Mouse (Mus musculus): ENCODE results near the gene S100a16. TPM values are rescaled to one million over a fixed set of nuclear protein-coding genes. Genes with fewer than 3 reads are reported as not detected.

S100a16 gene
- polyA plus RNA-seq, 1 experiment from 2014 or later = 30.8 TPM

- peak; percentile 99 for DNase-seq (ENCODE audit: low spot score)
- H3K36me3 ChIP-seq = peaks cover 36% of the 10 kb centered on the region
- H3K4me3 ChIP-seq = peak within 1 kb of the TSS; percentile 99
- under 1% methylated on average over 66 of the region's 66 CpGs for WGBS
- no peaks in the 10 kb centered on the region for H3K9me3 ChIP-seq (replicated peaks)
- H3K4me1 ChIP-seq = peaks cover 27% of the 10 kb centered on the region
- H3K27me3 ChIP-seq (ENCODE audit: low read depth, poor library complexity, severe bottlenecking) = peaks cover 31% of the 10 kb centered on the region
- peak within 1 kb of the TSS; percentile 100 for H3K27ac ChIP-seq (replicated peaks)
Measured at GRCm38 (mm10) chr3:90508950-90509746, 27.9 kb upstream of the S100a16 start, which contains the start of gene Chtop. Gene Chtop (minus strand): TSS chr3:90509498.

- Histone ChIP-seq H3K4me1 (peaks cover 33% of the 10 kb centered on the region), H3K27me3 (ENCODE audit: low read depth, poor library complexity, severe bottlenecking) (peaks cover 37% of the 10 kb centered on the region), H3K4me3 (peak overlapping the region; percentile 99), H3K9me3 (replicated peaks) (no peaks in the 10 kb centered on the region), H3K27ac (replicated peaks) (peak overlapping the region; percentile 100), H3K36me3 (peaks cover 30% of the 10 kb centered on the region)
- peak; percentile 34 for DNase-seq (ENCODE audit: low spot score)
- 25% methylated on average over 2 of the region's 2 CpGs for WGBS
Measured at GRCm38 (mm10) chr3:90509747-90510123, 27.3 kb upstream of the S100a16 start.

GRCm38 (mm10) chr3:90512276-90512675 is 24.8 kb upstream of the S100a16 start:
- Histone ChIP-seq H3K4me3 (no peak overlapping the region), H3K27me3 (ENCODE audit: low read depth, poor library complexity, severe bottlenecking) (peaks cover 54% of the 10 kb centered on the region), H3K27ac (replicated peaks) (no peak overlapping the region), H3K9me3 (replicated peaks) (no peaks in the 10 kb centered on the region), H3K36me3 (peaks cover 5% of the 10 kb centered on the region), H3K4me1 (peaks cover 36% of the 10 kb centered on the region)
- no peak for DNase-seq (ENCODE audit: low spot score)
- WGBS = 83% methylated on average over 5 of the region's 5 CpGs

- 79% methylated on average over 9 of the region's 9 CpGs for WGBS
- no peak for DNase-seq (ENCODE audit: low spot score)
- Histone ChIP-seq H3K27ac (replicated peaks) (no peak overlapping the region), H3K4me3 (no peak overlapping the region), H3K9me3 (replicated peaks) (no peaks in the 10 kb centered on the region), H3K4me1 (peaks cover 28% of the 10 kb centered on the region), H3K27me3 (ENCODE audit: low read depth, poor library complexity, severe bottlenecking) (peaks cover 54% of the 10 kb centered on the region), H3K36me3 (no peaks in the 10 kb centered on the region)
Measured at GRCm38 (mm10) chr3:90512948-90513642, 24.0 kb upstream of the S100a16 start.

- WGBS = 5% methylated on average over 25 of the region's 25 CpGs
- Histone ChIP-seq H3K36me3 (no peaks in the 10 kb centered on the region), H3K27ac (replicated peaks) (peak within 1 kb of the TSS; percentile 49; the same call in 1 of the 2 replicates), H3K4me3 (peak within 1 kb of the TSS; percentile 57), H3K27me3 (ENCODE audit: low read depth, poor library complexity, severe bottlenecking) (peaks cover 54% of the 10 kb centered on the region), H3K9me3 (replicated peaks) (no peaks in the 10 kb centered on the region), H3K4me1 (peaks cover 26% of the 10 kb centered on the region)
- peak; percentile 43 for DNase-seq (ENCODE audit: low spot score)
Measured at GRCm38 (mm10) chr3:90513796-90514590, 23.1 kb upstream of the S100a16 start, which contains the start of the genes S100a1 and S100a13. Gene S100a1 (minus strand): TSS chr3:90514392. Gene S100a13 (plus strand): TSS chr3:90514435.

- Histone ChIP-seq H3K27ac (replicated peaks) (peak overlapping the region; percentile 49; the same call in 1 of the 2 replicates), H3K27me3 (ENCODE audit: low read depth, poor library complexity, severe bottlenecking) (peaks cover 54% of the 10 kb centered on the region), H3K4me3 (peak overlapping the region; percentile 57), H3K9me3 (replicated peaks) (no peaks in the 10 kb centered on the region), H3K4me1 (peaks cover 24% of the 10 kb centered on the region), H3K36me3 (no peaks in the 10 kb centered on the region)
- peak; percentile 73 for DNase-seq (ENCODE audit: low spot score)
- under 1% methylated on average over 10 of the region's 10 CpGs for WGBS
Measured at GRCm38 (mm10) chr3:90514691-90515090, 22.4 kb upstream of the S100a16 start.

- Histone ChIP-seq H3K36me3 (no peaks in the 10 kb centered on the region), H3K27ac (replicated peaks) (no peak overlapping the region), H3K27me3 (ENCODE audit: low read depth, poor library complexity, severe bottlenecking) (peaks cover 54% of the 10 kb centered on the region), H3K9me3 (replicated peaks) (no peaks in the 10 kb centered on the region), H3K4me3 (peak overlapping the region; percentile 57), H3K4me1 (peaks cover 23% of the 10 kb centered on the region)
- 57% methylated on average over 1 of the region's 1 CpGs for WGBS
- no peak for DNase-seq (ENCODE audit: low spot score)
Measured at GRCm38 (mm10) chr3:90515242-90515641, 21.8 kb upstream of the S100a16 start.

- no peak overlapping the region for H3K4me3 ChIP-seq
- DNase-seq (ENCODE audit: low spot score) = no peak
- peaks cover 54% of the 10 kb centered on the region for H3K27me3 ChIP-seq (ENCODE audit: low read depth, poor library complexity, severe bottlenecking)
- no peaks in the 10 kb centered on the region for H3K36me3 ChIP-seq
- no peaks in the 10 kb centered on the region for H3K9me3 ChIP-seq (replicated peaks)
- H3K27ac ChIP-seq (replicated peaks) = no peak overlapping the region
- 87% methylated on average over 4 of the region's 4 CpGs for WGBS
- H3K4me1 ChIP-seq = peaks cover 23% of the 10 kb centered on the region
Measured at GRCm38 (mm10) chr3:90515789-90516188, 21.3 kb upstream of the S100a16 start.

GRCm38 (mm10) chr3:90517711-90518110 is 19.3 kb upstream of the S100a16 start:
- DNase-seq (ENCODE audit: low spot score) = no peak
- Histone ChIP-seq H3K27me3 (ENCODE audit: low read depth, poor library complexity, severe bottlenecking) (peaks cover 37% of the 10 kb centered on the region), H3K36me3 (no peaks in the 10 kb centered on the region), H3K4me3 (no peak overlapping the region), H3K27ac (replicated peaks) (no peak overlapping the region), H3K4me1 (peaks cover 23% of the 10 kb centered on the region), H3K9me3 (replicated peaks) (no peaks in the 10 kb centered on the region)
- 87% methylated on average over 4 of the region's 4 CpGs for WGBS

GRCm38 (mm10) chr3:90525421-90525820 is 11.6 kb upstream of the S100a16 start:
- no peak overlapping the region for H3K27ac ChIP-seq (replicated peaks)
- no peaks in the 10 kb centered on the region for H3K27me3 ChIP-seq (ENCODE audit: low read depth, poor library complexity, severe bottlenecking)
- H3K4me1 ChIP-seq = no peaks in the 10 kb centered on the region
- H3K36me3 ChIP-seq = no peaks in the 10 kb centered on the region
- WGBS = 66% methylated on average over 4 of the region's 4 CpGs
- DNase-seq (ENCODE audit: low spot score) = no peak
- H3K4me3 ChIP-seq = no peak overlapping the region
- H3K9me3 ChIP-seq (replicated peaks) = no peaks in the 10 kb centered on the region

GRCm38 (mm10) chr3:90526076-90526475 is 11.0 kb upstream of the S100a16 start:
- 75% methylated on average over 2 of the region's 2 CpGs for WGBS
- no peaks in the 10 kb centered on the region for H3K36me3 ChIP-seq
- H3K27ac ChIP-seq (replicated peaks) = no peak overlapping the region
- no peak for DNase-seq (ENCODE audit: low spot score)
- H3K27me3 ChIP-seq (ENCODE audit: low read depth, poor library complexity, severe bottlenecking) = no peaks in the 10 kb centered on the region
- no peaks in the 10 kb centered on the region for H3K9me3 ChIP-seq (replicated peaks)
- no peak overlapping the region for H3K4me3 ChIP-seq
- H3K4me1 ChIP-seq = no peaks in the 10 kb centered on the region

GRCm38 (mm10) chr3:90526580-90526979 is 10.5 kb upstream of the S100a16 start, which contains the start of gene S100a14:
Gene S100a14 (plus strand): TSS chr3:90526856.
- WGBS = 86% methylated on average over 5 of the region's 5 CpGs
- no peak within 1 kb of the TSS for H3K27ac ChIP-seq (replicated peaks)
- H3K4me3 ChIP-seq = no peak within 1 kb of the TSS
- H3K36me3 ChIP-seq = no peaks in the 10 kb centered on the region
- no peaks in the 10 kb centered on the region for H3K4me1 ChIP-seq
- no peak for DNase-seq (ENCODE audit: low spot score)
- H3K27me3 ChIP-seq (ENCODE audit: low read depth, poor library complexity, severe bottlenecking) = no peaks in the 10 kb centered on the region
- no peaks in the 10 kb centered on the region for H3K9me3 ChIP-seq (replicated peaks)
